Mouse (Mus musculus) embryo, embryonic 9.5 days (tissue): ENCODE results near the gene Lcn5.
"Not testable (repeated sequence)": the region's sequence is repeated elsewhere in the genome, so short reads cannot be mapped to it uniquely, and the experiment has no call there.

Experiments
- DNase-seq: peaks from one replicate; pipeline ENCODE4 v3.0.0-alpha.2; 2017; ENCODE audit errors: extremely low spot score

Gene Lcn5

GRCm38 (mm10) chr2:25679559-25679958 lies 21.8 kb downstream of the Lcn5 start:
- DNase-seq: no peak

- DNase-seq: no peak
These were observed 24.7 kb downstream of the Lcn5 start, which contains the start of gene Lcn10 for GRCm38 (mm10) chr2:25682426-25682825. TSS of gene Lcn10 (plus strand) at chr2:25682726.

DNA sequence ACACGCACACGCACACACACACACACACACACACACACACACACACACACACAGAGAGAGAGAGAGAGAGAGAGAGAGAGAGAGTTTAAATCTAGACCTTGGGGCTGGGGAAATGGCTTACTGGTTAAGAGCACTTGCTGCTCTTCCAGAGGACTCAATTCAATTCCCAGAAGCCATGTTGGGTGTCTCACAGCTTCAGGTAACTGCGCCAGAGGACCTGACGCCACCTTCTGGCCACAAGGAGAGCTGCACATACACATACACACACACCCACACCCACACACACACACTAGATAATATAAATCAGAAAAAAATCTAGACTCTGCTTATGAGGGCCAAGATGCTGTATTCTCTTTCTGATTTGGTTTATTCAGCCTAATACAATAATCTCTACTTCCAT lies 29.2 kb downstream of the Lcn5 start:
- DNase-seq: no peak

DNA sequence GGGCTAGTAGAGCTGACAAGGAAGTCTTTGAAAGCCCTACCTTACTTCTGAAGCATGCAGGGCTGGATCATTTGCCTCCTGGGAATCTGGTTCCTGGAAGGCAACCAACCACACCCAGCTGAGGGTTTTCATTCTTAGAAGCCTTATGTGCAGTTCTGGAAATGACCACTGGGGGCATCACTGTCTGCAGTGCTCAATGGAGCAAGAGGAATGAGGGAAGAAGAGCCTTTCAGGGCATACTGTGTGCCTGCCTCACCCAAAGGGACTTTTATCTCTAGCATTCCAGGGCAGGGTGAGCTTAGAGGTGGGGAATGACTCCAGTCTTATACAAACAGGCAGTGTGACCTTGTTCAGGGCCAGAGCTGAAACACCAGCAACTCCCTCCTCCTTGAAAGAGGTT lies 36.9 kb downstream of the Lcn5 start:
- DNase-seq: peak; percentile 65

- DNase-seq: no peak
These were observed 39.2 kb downstream of the Lcn5 start for GRCm38 (mm10) chr2:25696951-25697350.

DNA sequence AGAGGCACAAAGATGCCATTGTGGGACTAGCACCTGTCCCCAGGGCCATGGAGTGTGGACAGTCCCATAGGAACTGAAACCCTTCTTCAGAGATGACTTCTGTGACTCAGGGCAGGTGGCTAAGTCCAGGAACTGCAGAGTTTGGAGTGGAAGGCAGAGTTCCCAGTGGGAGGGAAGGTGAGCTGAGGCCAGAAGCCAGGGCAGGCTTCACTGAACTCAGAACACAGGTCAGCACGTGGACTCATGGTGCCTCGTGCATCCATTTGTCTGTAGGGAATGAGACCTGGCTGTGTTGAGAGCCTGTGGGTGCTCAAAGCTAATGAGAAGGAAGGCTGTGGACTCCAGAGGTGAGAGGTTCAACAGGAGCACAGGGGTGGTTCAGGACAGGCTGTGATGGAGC lies 40.9 kb downstream of the Lcn5 start:
- DNase-seq: no peak

DNA sequence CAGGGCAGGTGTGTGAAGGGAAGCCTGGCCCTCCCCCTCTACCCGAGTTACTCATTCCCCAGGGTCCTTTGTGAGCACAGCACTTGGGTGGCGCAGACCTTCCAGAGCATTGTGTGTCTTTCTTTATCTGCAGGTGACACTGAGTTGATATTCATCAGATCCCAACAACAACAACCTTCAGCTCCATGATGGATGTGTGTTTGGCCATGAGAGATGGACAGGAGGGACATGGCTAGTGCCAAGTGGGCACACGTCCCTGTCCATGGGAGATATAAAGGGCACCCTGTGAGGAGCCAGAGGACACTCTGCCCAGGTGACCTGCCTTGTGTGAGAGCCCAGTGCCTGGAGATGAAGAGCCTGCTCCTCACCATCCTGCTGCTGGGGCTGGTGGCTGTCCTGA lies 42.0 kb downstream of the Lcn5 start, which contains the start of gene Obp2a:
TSS of gene Obp2a (plus strand) at position 301 of the 400 bp plus-strand sequence.
- DNase-seq: not testable (repeated sequence)

GRCm38 (mm10) chr2:25701001-25701400 lies 43.2 kb downstream of the Lcn5 start:
- no peak for DNase-seq

DNA sequence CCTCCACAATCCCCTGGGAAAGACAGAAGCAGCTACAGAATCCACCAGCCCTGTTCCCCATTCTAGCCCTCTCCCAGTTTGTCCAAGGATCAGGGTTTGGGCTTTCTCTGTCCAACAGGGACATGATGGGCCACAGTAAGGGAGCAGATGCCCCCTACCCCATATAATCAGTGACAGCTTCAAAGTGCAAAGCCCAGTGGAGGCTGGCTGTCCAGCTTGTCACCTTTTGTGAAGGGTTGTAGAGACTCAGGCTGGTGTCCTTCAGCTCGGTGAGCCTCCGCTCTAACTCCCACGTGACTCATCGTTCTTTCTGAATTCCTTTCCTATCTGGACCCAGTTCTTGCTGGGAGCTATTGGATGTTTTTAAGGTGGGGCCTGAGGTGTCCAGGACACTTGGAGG lies 46.0 kb downstream of the Lcn5 start:
- DNase-seq: no peak

- peak; percentile 88 for DNase-seq
These were observed 49.1 kb downstream of the Lcn5 start, which contains the start of gene Bmyc for GRCm38 (mm10) chr2:25706643-25707481. TSS of gene Bmyc (plus strand) at chr2:25706739.

- DNase-seq: peak; percentile 34
These were observed 50.4 kb downstream of the Lcn5 start for GRCm38 (mm10) chr2:25708121-25708520.

DNA sequence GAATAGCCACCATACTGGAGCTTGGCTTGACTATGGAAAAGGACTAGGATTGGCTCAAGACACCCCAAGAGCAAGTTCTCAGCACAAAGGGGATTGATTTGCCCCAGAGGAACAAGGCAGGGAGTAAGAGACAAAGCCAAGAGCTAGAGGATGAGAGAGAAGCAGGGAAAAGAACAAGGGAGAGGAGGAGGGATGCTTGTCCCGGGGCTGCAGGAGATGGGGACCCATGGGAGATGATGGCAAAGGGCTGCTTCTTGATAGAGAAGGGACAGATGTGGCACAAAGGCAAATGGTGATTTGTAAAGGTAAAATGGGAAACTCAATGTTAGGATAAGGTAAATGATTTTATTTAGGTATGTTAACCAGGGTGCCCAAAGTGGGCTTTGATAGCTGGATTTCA lies 51.3 kb downstream of the Lcn5 start:
- DNase-seq: not testable (repeated sequence)

- DNase-seq: not testable (repeated sequence)
These were observed 52.0 kb downstream of the Lcn5 start for GRCm38 (mm10) chr2:25709791-25710190.
